Comparison of ENCODE assay signal across 22 mouse cellular contexts in genomic region chr5:93117648-93118047, GRCm38 (mm10). TPM values are rescaled to one million over a fixed set of nuclear protein-coding genes. Genes with fewer than 3 reads are reported as not detected.
DNase-seq lines count a peak whose midpoint lies in the region; TF ChIP-seq lines count a peak whose summit lies in the region.
"Had no signal": no experiment of that assay in that cellular context is flagged by ENCODE, and none has a peak within 500 bp of the region (broad histone marks: within the 10 kb centered on the region; RNA-seq: fewer than 3 reads in every experiment).

No protein-coding gene starts in this region.

- no peak for TF ChIP-seq POLR2A in kidney, adult 2 months (IDR thresholded peaks at IDR 0.05; ENCODE audit: low read depth, low read length)

- no peaks in the 10 kb centered on the region for H3K9me3 ChIP-seq in megakaryocyte, embryonic 14.5 days
- H3K9me3 ChIP-seq: embryonic facial prominence, embryonic 12.5 days; forebrain, embryonic 13.5 days; heart, embryonic 10.5 days; hindbrain, embryonic 10.5 days; neural tube, embryonic 13.5 days had no signal

- H3K4me1 ChIP-seq in kidney, adult 2 months (ENCODE audit: control insufficient read depth, insufficient read depth, low read length): peaks cover 6% of the 10 kb centered on the region; the same call in 1 of the 2 replicates
- peaks cover 93% of the 10 kb centered on the region for H3K4me1 ChIP-seq in megakaryocyte, embryonic 14.5 days

- H3K4me3 ChIP-seq in kidney, adult 2 months (ENCODE audit: insufficient read depth, low read depth, low read length): no peak overlapping the region
- peak overlapping the region; percentile 7 for H3K4me3 ChIP-seq in megakaryocyte, embryonic 14.5 days (replicated peaks)
- H3K4me3 ChIP-seq: embryonic facial prominence, embryonic 12.5 days; erythroblast, embryonic 14.5 days; forebrain, embryonic 13.5 days; heart, embryonic 10.5 days; hindbrain, embryonic 10.5 days; neural tube, embryonic 13.5 days had no signal

- no peaks in the 10 kb centered on the region for H3K36me3 ChIP-seq in kidney, adult 2 months (ENCODE audit: control insufficient read depth, insufficient read depth, low read length)
- H3K36me3 ChIP-seq in megakaryocyte, embryonic 14.5 days (replicated peaks; ENCODE audit: low read length): peaks cover 88% of the 10 kb centered on the region
- H3K36me3 ChIP-seq: embryonic facial prominence, embryonic 12.5 days had no signal

- TF ChIP-seq CTCF in kidney, adult 2 months (conservative IDR thresholded peaks at IDR 0.05; ENCODE audit: insufficient read depth, insufficient read length, low read depth, low read length): no peak

- 0 out of 2 replicates have a peak overlapping the region, but pooled peaks have one; percentile 4 for H3K27ac ChIP-seq in kidney, adult 2 months (ENCODE audit: insufficient read depth, low read depth, low read length)
- H3K27ac ChIP-seq: embryonic facial prominence, embryonic 12.5 days; forebrain, embryonic 13.5 days; heart, embryonic 10.5 days; hindbrain, embryonic 10.5 days; hindbrain, postnatal 0 days; neural tube, embryonic 13.5 days had no signal

- H3K27me3 ChIP-seq in kidney, adult 2 months (replicated peaks; ENCODE audit: control insufficient read depth, insufficient read depth, low read length): no peaks in the 10 kb centered on the region
- no peaks in the 10 kb centered on the region for H3K27me3 ChIP-seq in megakaryocyte, embryonic 14.5 days (replicated peaks)
- H3K27me3 ChIP-seq: embryonic facial prominence, embryonic 12.5 days; forebrain, embryonic 13.5 days; neural tube, embryonic 13.5 days; Patski had no signal

- WGBS in kidney, adult 2 months: 59% methylated on average over 8 of the region's 8 CpGs

- DNase-seq in kidney, adult 2 months: peak; percentile 54
- no peak for DNase-seq in kidney, postnatal 4 days
- DNase-seq in spleen, adult 12 weeks (ENCODE audit: low spot score): peak; percentile 7
- no peak for DNase-seq in spleen, postnatal 4 days (ENCODE audit: low spot score in 2 of 2)
- no peak for DNase-seq in heart, adult 9 months (ENCODE audit: low spot score in 2 of 2)
- no peak for DNase-seq in layer of hippocampus, postnatal 25 days (ENCODE audit: extremely low spot score in 1 of 2, low spot score in 1 of 2)
- DNase-seq: adrenal gland, adult 8-10 months; cerebellum, adult 9-11 months; gastrocnemius, postnatal 36 days; kidney, adult 9 months; left cerebral cortex, postnatal 4 days; liver; thymus, postnatal 14 days had no signal

RNA-seq across cellular contexts. Expression of gene Sept11, which starts 24.4 kb away (rescaled TPM):
- 46.0 and 50.7 TPM in 2 replicates for polyA plus RNA-seq in kidney, adult 2 months (2012; rRNA removed)
- polyA plus RNA-seq in megakaryocyte, embryonic 14.5 days (2012; ENCODE audit: insufficient read depth, low replicate concordance): 8.9 and 29.8 TPM in 2 replicates
- total RNA-seq in layer of hippocampus, postnatal 25 days (2021): 100 to 1,000 TPM in 1 of 2 experiments, 10 to 100 TPM in 1; 98.9 to 113 TPM

Comparison
In these comparisons a context has a peak if more than half of its experiments do, and no peak if none do; other contexts are left out.
1. DNase-seq: peak in kidney, adult 2 months (single experiment) and spleen, adult 12 weeks (single experiment); none in kidney, postnatal 4 days (0 of 2), spleen, postnatal 4 days (0 of 2), heart, adult 9 months (0 of 2) and layer of hippocampus, postnatal 25 days (0 of 2).